Mouse (Mus musculus): ENCODE data around the gene Samd1. TPM values are rescaled to one million over a fixed set of nuclear protein-coding genes. Genes with fewer than 3 reads are reported as not detected.
A peak's percentile ranks its signal among the peaks of the same experiment; 100 is the strongest.

The Samd1 gene
- polyA plus RNA-seq, 1 experiment from 2014 or later: 13.6 TPM

DNA sequence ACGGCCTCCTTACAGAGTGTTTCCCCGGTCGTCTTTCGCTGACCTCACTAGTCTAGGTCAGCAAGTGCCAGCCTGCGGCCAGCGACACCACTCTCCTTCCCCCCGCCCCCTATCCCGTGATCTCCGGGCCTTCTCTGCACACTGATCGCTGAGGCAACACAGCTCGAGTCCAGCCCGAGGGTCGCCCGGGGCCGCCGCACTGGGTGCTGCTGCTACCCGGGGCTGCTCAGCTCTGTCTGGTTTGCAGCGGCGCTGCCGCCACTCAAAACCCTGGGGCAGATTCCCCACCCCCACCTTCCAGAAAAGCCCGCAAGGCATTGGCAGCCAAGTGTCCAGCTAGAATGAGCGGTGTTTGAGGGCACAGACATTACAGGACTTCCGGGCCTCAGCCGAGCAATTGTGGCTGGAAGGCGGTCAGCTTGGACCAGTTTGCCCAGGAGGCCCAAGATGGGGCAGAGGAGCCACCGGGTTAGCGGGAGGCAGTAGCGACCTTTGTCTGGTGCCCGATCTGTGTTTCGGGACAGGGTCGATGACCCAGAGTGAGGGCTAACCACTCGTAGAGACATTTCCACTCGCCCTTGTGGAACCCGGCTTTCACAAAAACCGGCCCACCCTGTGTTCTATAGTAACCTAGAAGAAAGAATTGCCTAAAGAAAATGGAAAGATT lies 15.2 kb downstream of the Samd1 start:
- no peak overlapping the region for H3K9ac ChIP-seq (replicated peaks; ENCODE audit: low read depth, low read length)

DNA sequence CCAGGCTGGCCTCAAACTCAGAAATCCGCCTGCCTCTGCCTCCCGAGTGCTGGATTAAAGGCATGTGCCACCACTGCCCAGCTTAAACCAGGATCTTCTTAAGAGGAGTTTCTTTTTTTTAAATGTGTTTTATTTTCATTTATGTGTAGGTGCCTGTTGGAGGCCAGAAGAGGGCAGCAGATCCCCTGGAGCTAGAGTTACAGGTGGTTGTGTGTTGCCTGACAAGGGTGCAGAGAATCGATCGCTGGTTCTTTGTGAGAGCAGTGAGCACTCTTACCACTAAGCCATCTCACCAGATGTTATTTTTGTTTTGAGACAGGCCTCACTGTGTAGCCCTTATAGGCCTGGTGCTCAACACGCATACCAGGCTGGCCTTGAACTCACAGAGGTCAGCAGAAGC lies 18.4 kb downstream of the Samd1 start:
- Histone ChIP-seq H3K9ac (replicated peaks; ENCODE audit: low read depth, low read length) (no peak overlapping the region), H3K27ac (ENCODE audit: low read depth, low read length) (no peak overlapping the region), H3K4me1 (ENCODE audit: control insufficient read depth, insufficient read depth, low read length) (peaks cover 15% of the 10 kb centered on the region; the same call in 1 of the 2 replicates), H3K36me3 (ENCODE audit: control insufficient read depth, insufficient read depth, low read length) (no peaks in the 10 kb centered on the region), H3K9me3 (ENCODE audit: control insufficient read depth, low read length) (no peaks in the 10 kb centered on the region), H3K4me2 (ENCODE audit: low read depth, low read length) (no peak overlapping the region), H3K4me3 (ENCODE audit: low read depth, low read length) (no peak overlapping the region), H3K27me3 (ENCODE audit: control insufficient read depth, insufficient read depth, low read length) (peaks cover 27% of the 10 kb centered on the region)
- WGBS: 96% methylated on average over 5 of the region's 5 CpGs
- ATAC-seq (ENCODE audit: low read depth): no peak

More for the DNA sequence above, 15.2 kb downstream of the Samd1 start:
- ATAC-seq (ENCODE audit: low read depth): no peak
- no peak overlapping the region for H3K27ac ChIP-seq (ENCODE audit: low read depth, low read length)
- peak overlapping the region; percentile 50; the same call in 1 of the 2 replicates for H3K4me3 ChIP-seq (ENCODE audit: low read depth, low read length)
- no peaks in the 10 kb centered on the region for H3K9me3 ChIP-seq (ENCODE audit: control insufficient read depth, low read length)
- no peaks in the 10 kb centered on the region for H3K36me3 ChIP-seq (ENCODE audit: control insufficient read depth, insufficient read depth, low read length)
- peaks cover 17% of the 10 kb centered on the region; the same call in 1 of the 2 replicates for H3K4me1 ChIP-seq (ENCODE audit: control insufficient read depth, insufficient read depth, low read length)
- H3K27me3 ChIP-seq (ENCODE audit: control insufficient read depth, insufficient read depth, low read length): peaks cover 36% of the 10 kb centered on the region
- peak overlapping the region; percentile 97 for H3K4me2 ChIP-seq (ENCODE audit: low read depth, low read length)
- 6% methylated on average over 35 of the region's 35 CpGs for WGBS

DNA sequence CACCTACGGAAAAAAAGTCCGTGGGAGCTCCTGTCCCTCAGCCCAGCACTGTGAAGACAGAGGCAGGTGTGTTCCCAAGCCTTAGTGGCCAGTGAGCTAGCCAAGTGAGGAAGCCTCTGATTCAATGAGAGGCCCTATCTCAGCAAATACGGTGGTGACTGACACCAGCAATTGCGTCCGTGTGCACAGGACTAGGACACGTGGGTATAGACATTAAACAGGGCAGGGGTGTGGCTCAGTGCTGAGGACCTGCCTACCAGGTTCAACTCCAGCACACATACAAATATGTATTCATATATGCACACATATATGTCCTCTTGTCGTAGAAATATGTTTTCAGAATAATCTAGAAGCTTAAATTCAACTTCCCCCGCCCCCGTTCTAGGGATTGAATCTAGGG lies 22.3 kb downstream of the Samd1 start:
- ATAC-seq (ENCODE audit: low read depth): no peak
- Histone ChIP-seq H3K36me3 (ENCODE audit: control insufficient read depth, insufficient read depth, low read length) (no peaks in the 10 kb centered on the region), H3K27me3 (ENCODE audit: control insufficient read depth, insufficient read depth, low read length) (no peaks in the 10 kb centered on the region), H3K9me3 (ENCODE audit: control insufficient read depth, low read length) (no peaks in the 10 kb centered on the region), H3K4me1 (ENCODE audit: control insufficient read depth, insufficient read depth, low read length) (no peaks in the 10 kb centered on the region), H3K4me3 (ENCODE audit: low read depth, low read length) (no peak overlapping the region), H3K27ac (ENCODE audit: low read depth, low read length) (no peak overlapping the region), H3K4me2 (ENCODE audit: low read depth, low read length) (no peak overlapping the region), H3K9ac (replicated peaks; ENCODE audit: low read depth, low read length) (no peak overlapping the region)
- 88% methylated on average over 9 of the region's 9 CpGs for WGBS

DNA sequence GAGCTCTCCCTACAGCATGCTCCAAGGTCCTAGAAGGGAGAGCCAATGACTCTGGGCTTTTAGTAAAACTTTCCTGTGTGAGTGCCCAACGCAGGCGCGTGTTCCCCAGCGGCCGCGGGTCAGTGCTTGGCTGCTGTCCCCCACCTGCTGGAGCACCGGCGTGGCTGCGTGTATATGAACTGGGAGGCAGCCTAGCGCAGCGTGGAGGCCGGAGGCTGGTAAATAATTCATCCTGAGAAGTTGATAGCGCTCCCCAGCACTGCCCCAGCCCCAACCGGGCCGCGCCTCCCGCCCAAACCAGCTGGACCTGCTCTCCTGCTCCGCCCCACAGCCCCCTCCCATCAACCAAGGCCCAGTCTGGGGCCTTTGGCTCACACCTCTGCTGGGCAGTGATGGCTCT lies 23.6 kb downstream of the Samd1 start, which contains the start of gene Palm3:
TSS of gene Palm3 (plus strand) at position 376 of the 400 bp plus-strand sequence.
- H3K4me2 ChIP-seq (ENCODE audit: low read depth, low read length): no peak within 1 kb of the TSS
- WGBS: 6% methylated on average over 18 of the region's 18 CpGs

DNA sequence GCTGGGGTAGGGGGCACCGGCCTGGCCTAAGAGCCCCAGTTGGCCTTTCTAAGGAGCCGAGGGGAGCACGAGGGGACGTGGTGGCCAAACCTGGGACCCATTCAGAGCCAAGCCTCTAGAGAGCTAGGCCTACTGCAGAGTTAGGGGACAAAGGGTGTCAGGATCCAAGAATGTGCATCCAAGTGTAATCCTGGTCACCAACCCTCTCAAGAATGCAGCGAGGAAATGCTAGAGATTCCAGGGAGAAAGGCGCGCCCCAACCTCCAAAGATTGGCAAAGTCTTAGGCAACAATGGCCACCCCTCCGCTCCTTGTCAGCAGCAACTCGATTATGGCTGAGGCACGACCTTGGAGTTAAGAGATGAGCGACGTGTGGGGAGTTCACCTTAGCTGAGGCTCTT lies 24.1 kb downstream of the Samd1 start:
- no peak overlapping the region for H3K27ac ChIP-seq (ENCODE audit: low read depth, low read length)
- H3K9ac ChIP-seq (replicated peaks; ENCODE audit: low read depth, low read length): no peak overlapping the region
- ATAC-seq (ENCODE audit: low read depth): no peak
- H3K9me3 ChIP-seq (ENCODE audit: control insufficient read depth, low read length): no peaks in the 10 kb centered on the region
- 55% methylated on average over 12 of the region's 12 CpGs for WGBS
- H3K4me1 ChIP-seq (ENCODE audit: control insufficient read depth, insufficient read depth, low read length): peaks cover 7% of the 10 kb centered on the region; the same call in 1 of the 2 replicates
- H3K4me2 ChIP-seq (ENCODE audit: low read depth, low read length): no peak overlapping the region
- H3K27me3 ChIP-seq (ENCODE audit: control insufficient read depth, insufficient read depth, low read length): peaks cover 3% of the 10 kb centered on the region; the same call in 1 of the 2 replicates
- H3K36me3 ChIP-seq (ENCODE audit: control insufficient read depth, insufficient read depth, low read length): no peaks in the 10 kb centered on the region
- H3K4me3 ChIP-seq (ENCODE audit: low read depth, low read length): no peak overlapping the region

More for the DNA sequence above, 23.6 kb downstream of the Samd1 start, which contains the start of gene Palm3:
- no peak for ATAC-seq (ENCODE audit: low read depth)
- no peaks in the 10 kb centered on the region for H3K9me3 ChIP-seq (ENCODE audit: control insufficient read depth, low read length)
- H3K4me3 ChIP-seq (ENCODE audit: low read depth, low read length): no peak within 1 kb of the TSS
- no peak within 1 kb of the TSS for H3K27ac ChIP-seq (ENCODE audit: low read depth, low read length)
- H3K4me1 ChIP-seq (ENCODE audit: control insufficient read depth, insufficient read depth, low read length): peaks cover 6% of the 10 kb centered on the region; the same call in 1 of the 2 replicates
- H3K36me3 ChIP-seq (ENCODE audit: control insufficient read depth, insufficient read depth, low read length): no peaks in the 10 kb centered on the region
- H3K9ac ChIP-seq (replicated peaks; ENCODE audit: low read depth, low read length): no peak within 1 kb of the TSS
- H3K27me3 ChIP-seq (ENCODE audit: control insufficient read depth, insufficient read depth, low read length): peaks cover 3% of the 10 kb centered on the region; the same call in 1 of the 2 replicates

DNA sequence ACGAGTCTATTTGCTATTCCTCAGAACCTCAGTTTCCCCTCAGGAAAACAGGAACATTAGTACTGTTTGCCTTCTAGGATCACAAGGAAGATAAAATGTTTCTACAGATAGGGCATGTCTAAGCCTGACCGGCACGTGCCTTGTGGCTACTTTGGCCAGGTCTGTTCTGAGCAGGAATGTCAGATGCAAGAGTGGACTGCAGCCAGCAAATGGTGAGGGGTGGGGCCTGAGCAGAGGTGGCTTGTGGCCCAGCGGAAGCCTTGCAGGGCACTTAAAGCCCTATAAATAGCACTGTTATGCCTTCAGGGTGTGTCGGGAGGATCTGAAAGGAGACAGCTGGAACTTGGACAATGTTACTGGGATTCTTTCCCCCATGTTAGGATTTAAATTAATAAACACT lies 25.6 kb downstream of the Samd1 start:
- Histone ChIP-seq H3K9me3 (ENCODE audit: control insufficient read depth, low read length) (no peaks in the 10 kb centered on the region), H3K4me2 (ENCODE audit: low read depth, low read length) (no peak overlapping the region), H3K4me3 (ENCODE audit: low read depth, low read length) (no peak overlapping the region), H3K27ac (ENCODE audit: low read depth, low read length) (no peak overlapping the region), H3K4me1 (ENCODE audit: control insufficient read depth, insufficient read depth, low read length) (peaks cover 7% of the 10 kb centered on the region; the same call in 1 of the 2 replicates), H3K27me3 (ENCODE audit: control insufficient read depth, insufficient read depth, low read length) (peaks cover 3% of the 10 kb centered on the region; the same call in 1 of the 2 replicates), H3K9ac (replicated peaks; ENCODE audit: low read depth, low read length) (no peak overlapping the region), H3K36me3 (ENCODE audit: control insufficient read depth, insufficient read depth, low read length) (no peaks in the 10 kb centered on the region)
- ATAC-seq (ENCODE audit: low read depth): no peak
- WGBS: 37% methylated on average over 5 of the region's 5 CpGs

DNA sequence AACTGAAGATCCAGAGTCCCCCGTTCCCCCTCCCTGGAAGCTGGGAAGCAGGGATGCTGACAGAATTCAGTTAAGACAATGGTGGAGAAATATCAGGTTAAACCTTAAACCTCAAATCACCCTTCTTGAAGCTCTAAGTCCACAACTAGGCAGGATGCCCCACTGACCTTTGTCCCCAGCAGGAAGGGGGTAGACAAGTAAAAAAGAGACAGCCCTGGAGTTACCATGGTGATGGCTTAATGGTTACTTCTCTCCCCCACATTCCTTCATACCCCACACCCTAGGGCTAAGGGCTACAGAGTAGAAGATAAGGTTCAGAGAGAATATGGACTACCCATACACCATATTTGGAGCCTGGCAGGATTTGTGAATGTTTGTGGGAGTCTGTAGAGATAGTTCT lies 26.2 kb downstream of the Samd1 start:
- Histone ChIP-seq H3K27me3 (ENCODE audit: control insufficient read depth, insufficient read depth, low read length) (peaks cover 3% of the 10 kb centered on the region; the same call in 1 of the 2 replicates), H3K36me3 (ENCODE audit: control insufficient read depth, insufficient read depth, low read length) (no peaks in the 10 kb centered on the region), H3K4me3 (ENCODE audit: low read depth, low read length) (no peak overlapping the region), H3K4me1 (ENCODE audit: control insufficient read depth, insufficient read depth, low read length) (peaks cover 7% of the 10 kb centered on the region; the same call in 1 of the 2 replicates), H3K27ac (ENCODE audit: low read depth, low read length) (no peak overlapping the region), H3K9me3 (ENCODE audit: control insufficient read depth, low read length) (no peaks in the 10 kb centered on the region), H3K4me2 (ENCODE audit: low read depth, low read length) (no peak overlapping the region), H3K9ac (replicated peaks; ENCODE audit: low read depth, low read length) (no peak overlapping the region)
- no peak for ATAC-seq (ENCODE audit: low read depth)
- WGBS: 73% methylated on average over 1 of the region's 1 CpGs

DNA sequence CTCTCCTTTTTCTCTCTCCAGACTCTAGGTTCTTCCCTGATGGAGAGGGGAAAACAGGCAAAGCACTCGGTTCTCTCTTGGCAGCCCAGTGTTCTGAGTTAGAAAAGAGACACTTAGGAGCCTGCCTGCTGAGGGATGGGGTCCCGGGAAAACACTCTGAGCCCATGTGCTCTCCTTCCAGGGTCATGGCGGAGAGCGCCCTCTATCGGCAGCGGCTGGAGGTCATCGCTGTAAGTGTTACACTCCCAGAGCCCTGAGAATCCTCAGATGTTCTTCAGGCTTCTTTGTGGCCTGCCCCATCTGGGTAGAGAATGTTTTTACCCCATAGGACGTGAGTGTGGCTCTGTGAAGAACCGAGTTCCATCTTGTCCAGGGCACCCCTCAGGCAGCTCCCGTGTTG lies 26.7 kb downstream of the Samd1 start:
- no peak overlapping the region for H3K4me2 ChIP-seq (ENCODE audit: low read depth, low read length)
- H3K4me1 ChIP-seq (ENCODE audit: control insufficient read depth, insufficient read depth, low read length): peaks cover 7% of the 10 kb centered on the region; the same call in 1 of the 2 replicates
- no peak overlapping the region for H3K27ac ChIP-seq (ENCODE audit: low read depth, low read length)
- no peaks in the 10 kb centered on the region for H3K9me3 ChIP-seq (ENCODE audit: control insufficient read depth, low read length)
- no peak for ATAC-seq (ENCODE audit: low read depth)
- 12% methylated on average over 10 of the region's 10 CpGs for WGBS
- H3K4me3 ChIP-seq (ENCODE audit: low read depth, low read length): no peak overlapping the region
- H3K27me3 ChIP-seq (ENCODE audit: control insufficient read depth, insufficient read depth, low read length): peaks cover 3% of the 10 kb centered on the region; the same call in 1 of the 2 replicates
- no peaks in the 10 kb centered on the region for H3K36me3 ChIP-seq (ENCODE audit: control insufficient read depth, insufficient read depth, low read length)
- no peak overlapping the region for H3K9ac ChIP-seq (replicated peaks; ENCODE audit: low read depth, low read length)

DNA sequence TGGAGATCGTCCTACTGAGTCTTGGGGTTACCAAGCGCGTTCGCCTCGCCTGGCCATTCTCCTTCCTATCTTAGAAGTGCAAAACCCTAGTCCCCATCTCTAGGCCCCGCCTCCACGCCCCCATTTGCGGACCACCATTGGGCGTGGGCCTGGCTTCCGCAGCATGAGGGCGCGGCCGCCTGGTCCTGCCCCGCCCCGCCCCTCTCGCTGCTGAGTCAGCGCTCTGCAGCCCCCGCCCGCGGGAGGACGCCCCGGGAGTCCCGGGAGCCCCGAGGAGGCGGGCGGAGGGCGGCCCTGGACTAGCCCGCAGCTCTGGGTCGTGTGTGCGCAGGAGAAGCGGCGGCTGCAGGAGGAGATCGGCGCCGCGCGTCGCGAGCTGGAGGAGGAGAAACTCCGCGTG lies 28.4 kb downstream of the Samd1 start:
- peak overlapping the region; percentile 86 for H3K4me2 ChIP-seq (ENCODE audit: low read depth, low read length)
- peaks cover 3% of the 10 kb centered on the region; the same call in 1 of the 2 replicates for H3K27me3 ChIP-seq (ENCODE audit: control insufficient read depth, insufficient read depth, low read length)
- WGBS: under 1% methylated on average over 40 of the region's 41 CpGs
- H3K4me3 ChIP-seq (ENCODE audit: low read depth, low read length): peak overlapping the region; percentile 41
- H3K36me3 ChIP-seq (ENCODE audit: control insufficient read depth, insufficient read depth, low read length): no peaks in the 10 kb centered on the region
- peaks cover 7% of the 10 kb centered on the region; the same call in 1 of the 2 replicates for H3K4me1 ChIP-seq (ENCODE audit: control insufficient read depth, insufficient read depth, low read length)
- peak; percentile 78 for ATAC-seq (ENCODE audit: low read depth)
- H3K27ac ChIP-seq (ENCODE audit: low read depth, low read length): no peak overlapping the region
- no peaks in the 10 kb centered on the region for H3K9me3 ChIP-seq (ENCODE audit: control insufficient read depth, low read length)
- H3K9ac ChIP-seq (replicated peaks; ENCODE audit: low read depth, low read length): peak overlapping the region; percentile 53
